8 mouse cellular contexts compared by ENCODE assay signal in genomic region chr9:44492631-44493461, GRCm38 (mm10). TPM values are rescaled to one million over a fixed set of nuclear protein-coding genes. Genes with fewer than 3 reads are reported as not detected.
DNase-seq lines count a peak whose midpoint lies in the region; ATAC-seq and TF ChIP-seq lines count a peak whose summit lies in the region.

No protein-coding gene starts in this region.

- peak overlapping the region; percentile 91 for H3K27ac ChIP-seq in layer of hippocampus, adult 2 months
- H3K27ac ChIP-seq in forebrain, embryonic 13.5 days: no peak overlapping the region
- no peak overlapping the region for H3K27ac ChIP-seq in hindbrain, embryonic 15.5 days (replicated peaks)

- no peak for ATAC-seq in forebrain, embryonic 13.5 days
- no peak for ATAC-seq in hindbrain, embryonic 15.5 days (ENCODE audit: low FRiP score, low read depth)
- ATAC-seq in monocyte, adult 5-6 weeks (replicated peaks; ENCODE audit: insufficient number of reproducible peaks, low FRiP score, low TSS enrichment, poor library complexity, severe bottlenecking): peak; percentile 55; the same call in 1 of the 2 replicates

- WGBS in forebrain, embryonic 13.5 days: 60% methylated on average over 17 of the region's 17 CpGs
- 67% methylated on average over 17 of the region's 17 CpGs for WGBS in hindbrain, embryonic 15.5 days

- H3K4me3 ChIP-seq in layer of hippocampus, adult 2 months: no peak overlapping the region
- no peak overlapping the region for H3K4me3 ChIP-seq in forebrain, embryonic 13.5 days
- no peak overlapping the region for H3K4me3 ChIP-seq in hindbrain, embryonic 15.5 days

- H3K9me3 ChIP-seq in forebrain, embryonic 13.5 days (replicated peaks): no peaks in the 10 kb centered on the region
- H3K9me3 ChIP-seq in hindbrain, embryonic 15.5 days: no peaks in the 10 kb centered on the region

- peak overlapping the region; percentile 46; the same call in 1 of the 2 replicates for H3K9ac ChIP-seq in forebrain, embryonic 13.5 days
- H3K9ac ChIP-seq in hindbrain, embryonic 15.5 days: no peak overlapping the region

- peak overlapping the region; percentile 10; the same call in 1 of the 2 replicates for H3K4me2 ChIP-seq in forebrain, embryonic 13.5 days
- H3K4me2 ChIP-seq in hindbrain, embryonic 15.5 days: 0 out of 2 replicates have a peak overlapping the region, but pooled peaks have one; percentile 6

- H3K4me1 ChIP-seq in forebrain, embryonic 13.5 days: peaks cover 90% of the 10 kb centered on the region
- peaks cover 88% of the 10 kb centered on the region for H3K4me1 ChIP-seq in hindbrain, embryonic 15.5 days (replicated peaks)

- DNase-seq in layer of hippocampus, adult 2 months (ENCODE audit: low spot score in 2 of 2): no peak
- DNase-seq in layer of hippocampus, adult 8-10 months (ENCODE audit: low spot score in 2 of 2): no peak
- DNase-seq in brain, adult 2 months (ENCODE audit: low read depth, low spot score): peak; percentile 87
- no peak for DNase-seq in frontal cortex, postnatal 36 days (ENCODE audit: low spot score in 2 of 2)
- no peak for DNase-seq in layer of hippocampus, adult 9-11 months

- no peaks in the 10 kb centered on the region for H3K27me3 ChIP-seq in forebrain, embryonic 13.5 days
- H3K27me3 ChIP-seq in hindbrain, embryonic 15.5 days: no peaks in the 10 kb centered on the region

- H3K36me3 ChIP-seq in forebrain, embryonic 13.5 days (ENCODE audit: poor library complexity, severe bottlenecking): peaks cover 3% of the 10 kb centered on the region; the same call in 1 of the 2 replicates
- no peaks in the 10 kb centered on the region for H3K36me3 ChIP-seq in hindbrain, embryonic 15.5 days

- no peak for TF ChIP-seq CTCF in layer of hippocampus, adult 2 months (conservative IDR thresholded peaks at IDR 0.05)

RNA-seq across cellular contexts. Expression of gene Bcl9l, which starts 10.2 kb away (rescaled TPM):
- 10 to 100 TPM; 68.4 to 76.9 TPM for total RNA-seq in layer of hippocampus, adult 2 months (2021)
- 10 to 100 TPM; 61.8 to 68.3 (median 64.9) TPM for total RNA-seq in layer of hippocampus, adult 8-10 months (2022)
- polyA plus RNA-seq in forebrain, embryonic 13.5 days (2015; fragmentation: Nextera tagmentation; extraction: Ambion mirVana): 8.6 and 9.1 TPM in 2 replicates
- polyA plus RNA-seq in hindbrain, embryonic 15.5 days (2015; fragmentation: Nextera tagmentation; extraction: Ambion mirVana): 10.7 and 11.9 TPM in 2 replicates
- 2.8 to 14.1 TPM (median 2.8 TPM) in 3 replicates for total RNA-seq in monocyte, adult 5-6 weeks (2017)

RNA-seq across cellular contexts. Expression of gene Upk2, which starts 38.1 kb away (rescaled TPM):
- not detected for total RNA-seq in layer of hippocampus, adult 2 months (2021)
- total RNA-seq in layer of hippocampus, adult 8-10 months (2022): not detected
- not detected in 2 replicates for polyA plus RNA-seq in forebrain, embryonic 13.5 days (2015; fragmentation: Nextera tagmentation; extraction: Ambion mirVana)
- not detected in 2 replicates for polyA plus RNA-seq in hindbrain, embryonic 15.5 days (2015; fragmentation: Nextera tagmentation; extraction: Ambion mirVana)
- total RNA-seq in monocyte, adult 5-6 weeks (2017): not detected in 3 replicates

RNA-seq across cellular contexts. Expression of gene Foxr1, which starts 51.9 kb away (rescaled TPM):
- not detected for total RNA-seq in layer of hippocampus, adult 2 months (2021)
- total RNA-seq in layer of hippocampus, adult 8-10 months (2022): not detected
- polyA plus RNA-seq in forebrain, embryonic 13.5 days (2015; fragmentation: Nextera tagmentation; extraction: Ambion mirVana): not detected in 2 replicates
- not detected in 2 replicates for polyA plus RNA-seq in hindbrain, embryonic 15.5 days (2015; fragmentation: Nextera tagmentation; extraction: Ambion mirVana)
- total RNA-seq in monocyte, adult 5-6 weeks (2017): not detected in 3 replicates
